Mouse (Mus musculus): Measurements from ENCODE around the gene Tyro3.

The Tyro3 gene

GRCm38 (mm10) chr2:119804275-119804628 is 6.7 kb downstream of the Tyro3 start:
- no peak for DNase-seq (ENCODE audit: low spot score in 2 of 2)

- DNase-seq (ENCODE audit: low spot score in 2 of 2): no peak
These were observed 7.2 kb downstream of the Tyro3 start for GRCm38 (mm10) chr2:119804776-119805175.

- DNase-seq (ENCODE audit: low spot score in 2 of 2): no peak
These were observed 8.0 kb downstream of the Tyro3 start for GRCm38 (mm10) chr2:119805536-119805935.

- no peak for DNase-seq (ENCODE audit: low spot score in 2 of 2)
These were observed 10.9 kb downstream of the Tyro3 start for GRCm38 (mm10) chr2:119808438-119808837.

GRCm38 (mm10) chr2:119808881-119809280 is 11.3 kb downstream of the Tyro3 start:
- DNase-seq (ENCODE audit: low spot score in 2 of 2): no peak

- DNase-seq (ENCODE audit: low spot score in 2 of 2): no peak
These were observed 13.4 kb downstream of the Tyro3 start for GRCm38 (mm10) chr2:119810890-119811289.

GRCm38 (mm10) chr2:119811490-119812146 is 14.1 kb downstream of the Tyro3 start:
- peak in 1 of 2 experiments; percentile 86 for DNase-seq (ENCODE audit: low spot score in 2 of 2)

- peak in 1 of 2 experiments; percentile 77 for DNase-seq (ENCODE audit: low spot score in 2 of 2)
These were observed 16.9 kb downstream of the Tyro3 start for GRCm38 (mm10) chr2:119814376-119814933.

- no peak for DNase-seq (ENCODE audit: low spot score in 2 of 2)
These were observed 19.1 kb downstream of the Tyro3 start for GRCm38 (mm10) chr2:119816611-119817010.

GRCm38 (mm10) chr2:119817047-119817446 is 19.5 kb downstream of the Tyro3 start:
- no peak for DNase-seq (ENCODE audit: low spot score in 2 of 2)

GRCm38 (mm10) chr2:119818668-119819272 is 21.2 kb downstream of the Tyro3 start:
- no peak for DNase-seq (ENCODE audit: low spot score in 2 of 2)

- no peak for DNase-seq (ENCODE audit: low spot score in 2 of 2)
These were observed 23.6 kb downstream of the Tyro3 start for GRCm38 (mm10) chr2:119821136-119821535.

- no peak for DNase-seq (ENCODE audit: low spot score in 2 of 2)
These were observed 33.0 kb downstream of the Tyro3 start for GRCm38 (mm10) chr2:119830579-119830978.

- DNase-seq (ENCODE audit: low spot score in 2 of 2): no peak
These were observed 36.7 kb downstream of the Tyro3 start for GRCm38 (mm10) chr2:119834231-119834630.

- DNase-seq (ENCODE audit: low spot score in 2 of 2): no peak
These were observed 40.1 kb downstream of the Tyro3 start for GRCm38 (mm10) chr2:119837616-119838015.

- DNase-seq (ENCODE audit: low spot score in 2 of 2): no peak
These were observed 41.0 kb downstream of the Tyro3 start for GRCm38 (mm10) chr2:119838363-119839156.

GRCm38 (mm10) chr2:119840008-119840407 is 42.5 kb downstream of the Tyro3 start:
- DNase-seq (ENCODE audit: low spot score in 2 of 2): no peak

GRCm38 (mm10) chr2:119842000-119842399 is 44.5 kb downstream of the Tyro3 start:
- DNase-seq (ENCODE audit: low spot score in 2 of 2): peak; percentile 56 to 73

GRCm38 (mm10) chr2:119843526-119843925 is 46.0 kb downstream of the Tyro3 start:
- DNase-seq (ENCODE audit: low spot score in 2 of 2): no peak

GRCm38 (mm10) chr2:119845882-119846546 is 48.5 kb downstream of the Tyro3 start:
- no peak for DNase-seq (ENCODE audit: low spot score in 2 of 2)

GRCm38 (mm10) chr2:119846929-119847328 is 49.4 kb downstream of the Tyro3 start:
- DNase-seq (ENCODE audit: low spot score in 2 of 2): peak in 1 of 2 experiments; percentile 16

- DNase-seq (ENCODE audit: low spot score in 2 of 2): peak in 1 of 2 experiments; percentile 25
These were observed 56.3 kb downstream of the Tyro3 start for GRCm38 (mm10) chr2:119853811-119854210.
